Mouse (Mus musculus): ENCODE data around the gene Hint3. TPM values are rescaled to one million over a fixed set of nuclear protein-coding genes. Genes with fewer than 3 reads are reported as not detected.

Gene Hint3
- polyA plus RNA-seq, 1 experiment from 2014 or later = 26.2 TPM

Other genes with a start within 250 kb of the Hint3 start
- 25.0 and 25.5 TPM in 2 replicates for gene Trmt11, start 28.9 kb downstream of the Hint3 start, polyA plus RNA-seq (2015; fragmentation: Nextera tagmentation; extraction: Ambion mirVana)
- gene Ncoa7, start 173.7 kb upstream of the Hint3 start, polyA plus RNA-seq (2015; fragmentation: Nextera tagmentation; extraction: Ambion mirVana) = 11.0 and 11.7 TPM in 2 replicates
- 2.9 and 3.7 TPM in 2 replicates for gene Hey2, start 213.2 kb upstream of the Hint3 start, polyA plus RNA-seq (2015; fragmentation: Nextera tagmentation; extraction: Ambion mirVana)